Mouse (Mus musculus): Measurements from ENCODE around the gene Gm13271. TPM values are rescaled to one million over a fixed set of nuclear protein-coding genes. Genes with fewer than 3 reads are reported as not detected.
"Not testable (repeated sequence)": the region's sequence is repeated elsewhere in the genome, so short reads cannot be mapped to it uniquely, and the experiment has no call there.

The Gm13271 gene
- total and polyA plus RNA-seq, 3 experiments: not detected

DNA sequence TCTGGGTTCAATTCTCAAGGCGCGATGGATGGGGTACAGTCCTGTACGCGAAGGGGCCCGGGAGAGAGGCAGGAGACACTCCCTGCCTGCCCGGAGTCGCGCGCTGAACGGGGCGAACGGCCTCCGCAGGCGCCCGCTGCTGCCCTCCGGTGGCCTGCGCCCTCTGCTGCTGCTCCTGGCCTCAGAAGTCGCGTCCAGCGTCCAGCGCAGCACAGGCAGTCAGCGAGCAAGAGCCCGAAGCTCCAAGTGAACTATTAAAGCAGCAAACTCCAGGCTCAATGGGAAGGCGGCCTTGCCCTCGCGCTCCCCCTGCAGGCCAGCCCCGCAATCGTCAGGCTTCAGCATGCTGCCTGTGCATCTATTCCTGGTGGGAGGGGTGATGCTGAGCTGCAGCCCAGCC is 5.8 kb downstream of the Gm13271 start:
- peak; percentile 90 for DNase-seq

DNA sequence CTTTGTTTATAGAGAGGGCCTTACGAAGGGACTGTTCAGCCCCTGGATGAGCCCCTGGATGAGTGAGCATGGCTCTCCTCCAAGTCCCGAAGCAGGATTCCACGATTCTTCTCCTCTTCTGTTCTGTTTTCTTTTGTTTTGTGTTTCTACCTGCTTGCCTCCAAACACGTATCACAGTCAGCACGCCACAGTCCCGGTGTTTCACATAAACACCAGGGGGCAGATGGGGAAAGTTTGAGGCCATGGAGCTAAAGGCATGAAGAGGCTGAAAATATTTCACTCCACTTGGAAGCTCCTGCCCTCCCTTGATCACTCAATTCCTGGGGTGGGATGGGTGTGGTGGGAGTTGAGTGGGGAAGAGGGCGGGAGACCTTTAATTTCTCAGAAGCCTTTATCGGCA is 7.1 kb downstream of the Gm13271 start:
- peak; percentile 45 for DNase-seq

DNA sequence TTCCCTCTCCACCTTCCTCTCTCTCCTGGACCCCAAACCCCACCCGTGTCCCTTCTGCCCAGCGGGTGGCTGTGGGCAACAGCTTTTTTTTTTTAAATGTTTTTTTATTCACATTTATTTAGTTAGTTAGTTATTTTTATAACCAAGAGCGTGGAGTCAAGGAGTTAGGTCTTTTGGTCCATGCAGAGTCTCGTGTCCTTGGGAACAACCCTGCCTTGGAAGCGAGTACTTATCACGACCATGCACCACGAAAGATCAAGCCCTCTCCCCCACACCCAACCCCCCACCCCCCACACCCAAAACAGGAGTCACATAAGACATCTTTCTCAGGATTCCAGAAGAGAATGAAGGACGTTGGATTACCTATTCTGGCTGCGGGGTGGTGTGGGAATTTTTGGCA is 7.7 kb downstream of the Gm13271 start:
- not testable (repeated sequence) for DNase-seq

DNA sequence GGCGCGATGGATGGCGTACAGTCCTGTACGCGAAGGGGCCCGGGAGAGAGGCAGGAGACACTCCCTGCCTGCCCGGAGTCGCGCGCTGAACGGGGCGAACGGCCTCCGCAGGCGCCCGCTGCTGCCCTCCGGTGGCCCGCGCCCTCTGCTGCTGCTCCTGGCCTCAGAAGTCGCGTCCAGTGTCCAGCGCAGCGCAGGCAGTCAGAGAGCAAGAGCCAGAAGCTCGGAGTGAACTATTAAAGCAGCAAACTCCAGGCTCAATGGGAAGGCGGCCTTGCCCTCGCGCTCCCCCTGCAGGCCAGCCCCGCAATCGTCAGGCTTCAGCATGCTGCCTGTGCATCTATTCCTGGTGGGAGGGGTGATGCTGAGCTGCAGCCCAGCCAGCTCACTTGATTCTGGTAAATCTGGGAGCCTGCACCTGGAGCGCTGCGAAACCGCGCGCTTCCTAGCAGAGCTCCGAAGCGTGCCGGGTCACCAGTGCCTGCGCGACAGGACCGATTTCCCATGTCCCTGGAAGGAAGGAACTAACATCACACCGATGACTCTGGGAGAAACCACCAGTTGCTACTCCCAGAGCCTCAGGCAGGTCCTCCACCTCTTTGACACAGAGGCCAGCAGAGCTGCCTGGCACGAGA is 8.8 kb downstream of the Gm13271 start:
- DNase-seq: peak; percentile 86

DNA sequence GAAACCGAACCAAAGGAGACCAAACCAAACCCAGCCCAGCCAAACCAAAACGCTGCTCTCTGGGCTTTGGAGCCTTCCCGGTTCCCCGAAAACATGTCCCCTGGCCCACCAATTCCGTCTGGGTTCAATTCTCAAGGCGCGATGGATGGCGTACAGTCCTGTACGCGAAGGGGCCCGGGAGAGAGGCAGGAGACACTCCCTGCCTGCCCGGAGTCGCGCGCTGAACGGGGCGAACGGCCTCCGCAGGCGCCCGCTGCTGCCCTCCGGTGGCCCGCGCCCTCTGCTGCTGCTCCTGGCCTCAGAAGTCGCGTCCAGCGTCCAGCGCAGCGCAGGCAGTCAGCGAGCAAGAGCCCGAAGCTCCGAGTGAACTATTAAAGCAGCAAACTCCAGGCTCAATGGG is 18.9 kb downstream of the Gm13271 start, which contains the start of gene Gm13290:
Gm13290 (plus strand) TSS at position 301 of the 400 bp plus-strand sequence.
- DNase-seq: not testable (repeated sequence)

DNA sequence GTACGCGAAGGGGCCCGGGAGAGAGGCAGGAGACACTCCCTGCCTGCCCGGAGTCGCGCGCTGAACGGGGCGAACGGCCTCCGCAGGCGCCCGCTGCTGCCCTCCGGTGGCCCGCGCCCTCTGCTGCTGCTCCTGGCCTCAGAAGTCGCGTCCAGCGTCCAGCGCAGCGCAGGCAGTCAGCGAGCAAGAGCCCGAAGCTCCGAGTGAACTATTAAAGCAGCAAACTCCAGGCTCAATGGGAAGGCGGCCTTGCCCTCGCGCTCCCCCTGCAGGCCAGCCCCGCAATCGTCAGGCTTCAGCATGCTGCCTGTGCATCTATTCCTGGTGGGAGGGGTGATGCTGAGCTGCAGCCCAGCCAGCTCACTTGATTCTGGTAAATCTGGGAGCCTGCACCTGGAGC is 22.0 kb downstream of the Gm13271 start, which contains the start of gene Gm13289:
Gm13289 (plus strand) TSS at position 301 of the 400 bp plus-strand sequence.
- not testable (repeated sequence) for DNase-seq

DNA sequence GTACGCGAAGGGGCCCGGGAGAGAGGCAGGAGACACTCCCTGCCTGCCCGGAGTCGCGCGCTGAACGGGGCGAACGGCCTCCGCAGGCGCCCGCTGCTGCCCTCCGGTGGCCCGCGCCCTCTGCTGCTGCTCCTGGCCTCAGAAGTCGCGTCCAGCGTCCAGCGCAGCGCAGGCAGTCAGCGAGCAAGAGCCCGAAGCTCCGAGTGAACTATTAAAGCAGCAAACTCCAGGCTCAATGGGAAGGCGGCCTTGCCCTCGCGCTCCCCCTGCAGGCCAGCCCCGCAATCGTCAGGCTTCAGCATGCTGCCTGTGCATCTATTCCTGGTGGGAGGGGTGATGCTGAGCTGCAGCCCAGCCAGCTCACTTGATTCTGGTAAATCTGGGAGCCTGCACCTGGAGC is 24.9 kb downstream of the Gm13271 start, which contains the start of gene Gm13272:
Gm13272 (plus strand) TSS at position 301 of the 400 bp plus-strand sequence.
- not testable (repeated sequence) for DNase-seq

DNA sequence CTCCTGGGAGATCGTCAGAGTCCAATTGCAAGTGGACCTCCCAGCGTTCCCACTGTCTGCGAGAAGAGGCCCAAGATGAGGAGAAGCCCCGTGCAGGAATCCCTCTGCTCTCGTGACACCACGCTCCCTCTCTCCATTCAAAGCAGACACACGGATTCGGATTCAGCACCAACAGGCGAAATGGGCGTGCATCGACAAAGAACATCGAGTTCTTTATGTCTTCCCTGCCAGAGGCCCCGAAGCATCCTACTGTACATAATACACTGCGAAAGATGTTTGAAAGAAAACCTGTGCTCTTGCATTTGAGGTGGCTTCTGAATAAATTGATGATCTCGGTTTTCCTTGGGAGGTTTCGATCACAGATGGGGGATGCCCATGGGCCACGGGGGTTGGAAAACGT is 25.7 kb downstream of the Gm13271 start:
- DNase-seq: not testable (repeated sequence)

DNA sequence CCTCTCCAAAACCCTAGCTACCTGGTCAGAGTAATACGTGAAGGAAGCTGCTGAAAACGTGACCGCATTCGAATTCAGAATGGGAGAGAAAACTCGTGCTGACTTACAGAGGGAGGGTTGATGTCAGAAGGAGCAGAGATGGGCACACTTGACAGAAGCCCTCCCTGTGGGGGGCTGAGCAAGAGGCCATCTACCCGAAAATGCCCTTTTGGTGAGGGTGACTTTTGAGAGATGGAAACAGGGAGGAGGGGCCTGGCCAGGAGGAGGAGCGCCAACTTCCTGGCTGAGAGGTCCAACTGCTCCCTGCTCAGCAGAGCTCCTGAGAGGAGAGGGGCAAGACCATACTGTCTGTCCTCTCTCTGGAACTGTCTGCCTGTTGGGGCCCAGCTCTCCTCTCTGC is 27.2 kb downstream of the Gm13271 start, which contains the start of gene Ifnz:
Ifnz (plus strand) TSS at position 301 of the 400 bp plus-strand sequence.
- not testable (repeated sequence) for DNase-seq

DNA sequence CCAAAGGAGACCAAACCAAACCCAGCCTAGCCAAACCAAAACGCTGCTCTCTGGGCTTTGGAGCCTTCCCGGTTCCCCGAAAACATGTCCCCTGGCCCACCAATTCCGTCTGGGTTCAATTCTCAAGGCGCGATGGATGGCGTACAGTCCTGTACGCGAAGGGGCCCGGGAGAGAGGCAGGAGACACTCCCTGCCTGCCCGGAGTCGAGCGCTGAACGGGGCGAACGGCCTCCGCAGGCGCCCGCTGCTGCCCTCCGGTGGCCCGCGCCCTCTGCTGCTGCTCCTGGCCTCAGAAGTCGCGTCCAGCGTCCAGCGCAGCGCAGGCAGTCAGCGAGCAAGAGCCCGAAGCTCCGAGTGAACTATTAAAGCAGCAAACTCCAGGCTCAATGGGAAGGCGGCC is 27.7 kb downstream of the Gm13271 start:
- peak; percentile 48 for DNase-seq

DNA sequence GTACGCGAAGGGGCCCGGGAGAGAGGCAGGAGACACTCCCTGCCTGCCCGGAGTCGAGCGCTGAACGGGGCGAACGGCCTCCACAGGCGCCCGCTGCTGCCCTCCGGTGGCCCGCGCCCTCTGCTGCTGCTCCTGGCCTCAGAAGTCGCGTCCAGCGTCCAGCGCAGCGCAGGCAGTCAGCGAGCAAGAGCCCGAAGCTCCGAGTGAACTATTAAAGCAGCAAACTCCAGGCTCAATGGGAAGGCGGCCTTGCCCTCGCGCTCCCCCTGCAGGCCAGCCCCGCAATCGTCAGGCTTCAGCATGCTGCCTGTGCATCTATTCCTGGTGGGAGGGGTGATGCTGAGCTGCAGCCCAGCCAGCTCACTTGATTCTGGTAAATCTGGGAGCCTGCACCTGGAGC is 30.7 kb downstream of the Gm13271 start, which contains the start of gene Gm13276:
Gm13276 (plus strand) TSS at position 301 of the 400 bp plus-strand sequence.
- not testable (repeated sequence) for DNase-seq

DNA sequence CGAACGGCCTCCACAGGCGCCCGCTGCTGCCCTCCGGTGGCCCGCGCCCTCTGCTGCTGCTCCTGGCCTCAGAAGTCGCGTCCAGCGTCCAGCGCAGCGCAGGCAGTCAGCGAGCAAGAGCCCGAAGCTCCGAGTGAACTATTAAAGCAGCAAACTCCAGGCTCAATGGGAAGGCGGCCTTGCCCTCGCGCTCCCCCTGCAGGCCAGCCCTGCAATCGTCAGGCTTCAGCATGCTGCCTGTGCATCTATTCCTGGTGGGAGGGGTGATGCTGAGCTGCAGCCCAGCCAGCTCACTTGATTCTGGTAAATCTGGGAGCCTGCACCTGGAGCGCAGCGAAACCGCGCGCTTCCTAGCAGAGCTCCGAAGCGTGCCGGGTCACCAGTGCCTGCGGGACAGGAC is 33.7 kb downstream of the Gm13271 start, which contains the start of gene Gm13277:
Gm13277 (plus strand) TSS at position 231 of the 400 bp plus-strand sequence.
- DNase-seq: peak; percentile 79

DNA sequence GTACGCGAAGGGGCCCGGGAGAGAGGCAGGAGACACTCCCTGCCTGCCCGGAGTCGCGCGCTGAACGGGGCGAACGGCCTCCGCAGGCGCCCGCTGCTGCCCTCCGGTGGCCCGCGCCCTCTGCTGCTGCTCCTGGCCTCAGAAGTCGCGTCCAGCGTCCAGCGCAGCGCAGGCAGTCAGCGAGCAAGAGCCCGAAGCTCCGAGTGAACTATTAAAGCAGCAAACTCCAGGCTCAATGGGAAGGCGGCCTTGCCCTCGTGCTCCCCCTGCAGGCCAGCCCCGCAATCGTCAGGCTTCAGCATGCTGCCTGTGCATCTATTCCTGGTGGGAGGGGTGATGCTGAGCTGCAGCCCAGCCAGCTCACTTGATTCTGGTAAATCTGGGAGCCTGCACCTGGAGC is 36.6 kb downstream of the Gm13271 start, which contains the start of gene Gm13278:
Gm13278 (plus strand) TSS at position 301 of the 400 bp plus-strand sequence.
- not testable (repeated sequence) for DNase-seq

DNA sequence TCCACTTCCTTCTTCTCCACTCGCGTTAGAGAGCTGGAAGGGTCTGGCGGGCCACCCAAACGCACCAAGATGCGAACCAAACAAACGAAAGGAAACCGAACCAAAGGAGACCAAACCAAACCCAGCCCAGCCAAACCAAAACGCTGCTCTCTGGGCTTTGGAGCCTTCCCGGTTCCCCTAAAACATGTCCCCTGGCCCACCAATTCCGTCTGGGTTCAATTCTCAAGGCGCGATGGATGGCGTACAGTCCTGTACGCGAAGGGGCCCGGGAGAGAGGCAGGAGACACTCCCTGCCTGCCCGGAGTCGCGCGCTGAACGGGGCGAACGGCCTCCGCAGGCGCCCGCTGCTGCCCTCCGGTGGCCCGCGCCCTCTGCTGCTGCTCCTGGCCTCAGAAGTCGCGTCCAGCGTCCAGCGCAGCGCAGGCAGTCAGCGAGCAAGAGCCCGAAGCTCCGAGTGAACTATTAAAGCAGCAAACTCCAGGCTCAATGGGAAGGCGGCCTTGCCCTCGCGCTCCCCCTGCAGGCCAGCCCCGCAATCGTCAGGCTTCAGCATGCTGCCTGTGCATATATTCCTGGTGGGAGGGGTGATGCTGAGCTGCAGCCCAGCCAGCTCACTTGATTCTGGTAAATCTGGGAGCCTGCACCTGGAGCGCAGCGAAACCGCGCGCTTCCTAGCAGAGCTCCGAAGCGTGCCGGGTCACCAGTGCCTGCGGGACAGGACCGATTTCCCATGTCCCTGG is 39.4 kb downstream of the Gm13271 start, which contains the start of gene Gm13275:
Gm13275 (plus strand) TSS at position 552 of the 740 bp plus-strand sequence.
- peak; percentile 77 for DNase-seq

DNA sequence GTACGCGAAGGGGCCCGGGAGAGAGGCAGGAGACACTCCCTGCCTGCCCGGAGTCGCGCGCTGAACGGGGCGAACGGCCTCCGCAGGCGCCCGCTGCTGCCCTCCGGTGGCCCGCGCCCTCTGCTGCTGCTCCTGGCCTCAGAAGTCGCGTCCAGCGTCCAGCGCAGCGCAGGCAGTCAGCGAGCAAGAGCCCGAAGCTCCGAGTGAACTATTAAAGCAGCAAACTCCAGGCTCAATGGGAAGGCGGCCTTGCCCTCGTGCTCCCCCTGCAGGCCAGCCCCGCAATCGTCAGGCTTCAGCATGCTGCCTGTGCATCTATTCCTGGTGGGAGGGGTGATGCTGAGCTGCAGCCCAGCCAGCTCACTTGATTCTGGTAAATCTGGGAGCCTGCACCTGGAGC is 42.4 kb downstream of the Gm13271 start, which contains the start of gene Gm13279:
Gm13279 (plus strand) TSS at position 301 of the 400 bp plus-strand sequence.
- DNase-seq: not testable (repeated sequence)

DNA sequence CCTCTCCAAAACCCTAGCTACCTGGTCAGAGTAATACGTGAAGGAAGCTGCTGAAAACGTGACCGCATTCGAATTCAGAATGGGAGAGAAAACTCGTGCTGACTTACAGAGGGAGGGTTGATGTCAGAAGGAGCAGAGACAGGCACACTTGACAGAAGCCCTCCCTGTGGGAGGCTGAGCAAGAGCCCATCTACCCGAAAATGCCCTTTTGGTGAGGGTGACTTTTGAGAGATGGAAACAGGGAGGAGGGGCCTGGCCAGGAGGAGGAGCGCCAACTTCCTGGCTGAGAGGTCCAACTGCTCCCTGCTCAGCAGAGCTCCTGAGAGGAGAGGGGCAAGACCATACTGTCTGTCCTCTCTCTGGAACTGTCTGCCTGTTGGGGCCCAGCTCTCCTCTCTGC is 44.7 kb downstream of the Gm13271 start, which contains the start of gene Gm13285:
Gm13285 (plus strand) TSS at position 301 of the 400 bp plus-strand sequence.
- DNase-seq: not testable (repeated sequence)

DNA sequence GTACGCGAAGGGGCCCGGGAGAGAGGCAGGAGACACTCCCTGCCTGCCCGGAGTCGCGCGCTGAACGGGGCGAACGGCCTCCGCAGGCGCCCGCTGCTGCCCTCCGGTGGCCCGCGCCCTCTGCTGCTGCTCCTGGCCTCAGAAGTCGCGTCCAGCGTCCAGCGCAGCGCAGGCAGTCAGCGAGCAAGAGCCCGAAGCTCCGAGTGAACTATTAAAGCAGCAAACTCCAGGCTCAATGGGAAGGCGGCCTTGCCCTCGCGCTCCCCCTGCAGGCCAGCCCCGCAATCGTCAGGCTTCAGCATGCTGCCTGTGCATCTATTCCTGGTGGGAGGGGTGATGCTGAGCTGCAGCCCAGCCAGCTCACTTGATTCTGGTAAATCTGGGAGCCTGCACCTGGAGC is 48.3 kb downstream of the Gm13271 start, which contains the start of gene Gm13287:
Gm13287 (plus strand) TSS at position 301 of the 400 bp plus-strand sequence.
- not testable (repeated sequence) for DNase-seq

Other genes with a start within 250 kb of the Gm13271 start
Only the 30 nearest of the 32 such genes appear.
- not detected for gene Ifna14, start 183.1 kb upstream of the Gm13271 start, total RNA-seq (2021)
- gene Ifna14, start 183.1 kb upstream of the Gm13271 start, polyA plus RNA-seq (2012; rRNA removed): not detected in 2 replicates
- not detected for gene Ifna9, start 162.5 kb upstream of the Gm13271 start, total RNA-seq (2021)
- gene Ifna9, start 162.5 kb upstream of the Gm13271 start, polyA plus RNA-seq (2012; rRNA removed): 0.22 TPM in 1 of 2 replicates, not detected in the other
- gene Ifna12, start 151.5 kb upstream of the Gm13271 start, total RNA-seq (2021): not detected
- not detected in 2 replicates for gene Ifna12, start 151.5 kb upstream of the Gm13271 start, polyA plus RNA-seq (2012; rRNA removed)
- gene C87499, start 120.5 kb upstream of the Gm13271 start, total RNA-seq (2021): not detected
- not detected in 2 replicates for gene C87499, start 120.5 kb upstream of the Gm13271 start, polyA plus RNA-seq (2012; rRNA removed)
- gene Ifna13, start 110.4 kb upstream of the Gm13271 start, total RNA-seq (2021): not detected
- gene Ifna13, start 110.4 kb upstream of the Gm13271 start, polyA plus RNA-seq (2012; rRNA removed): not detected in 2 replicates
- gene Ifna16, start 77.9 kb upstream of the Gm13271 start, total RNA-seq (2021): not detected
- not detected in 2 replicates for gene Ifna16, start 77.9 kb upstream of the Gm13271 start, polyA plus RNA-seq (2012; rRNA removed)
- not detected for gene Ifna2, start 71.0 kb upstream of the Gm13271 start, total RNA-seq (2021)
- gene Ifna2, start 71.0 kb upstream of the Gm13271 start, polyA plus RNA-seq (2012; rRNA removed): not detected in 2 replicates
- gene Ifnab, start 63.5 kb upstream of the Gm13271 start, total RNA-seq (2021): not detected
- gene Ifnab, start 63.5 kb upstream of the Gm13271 start, polyA plus RNA-seq (2012; rRNA removed): not detected in 2 replicates
- gene Gm26566, start 33.1 kb upstream of the Gm13271 start, total RNA-seq (2021): under 1 TPM in 1 of 2 experiments, not detected in 1; 0.38 TPM
- gene Gm26566, start 33.1 kb upstream of the Gm13271 start, polyA plus RNA-seq (2012; rRNA removed): 0.76 and 1.0 TPM in 2 replicates
- 10 to 100 TPM; 70.8 to 79.3 TPM for gene Klhl9, start 32.4 kb upstream of the Gm13271 start, total RNA-seq (2021)
- 22.2 and 29.6 TPM in 2 replicates for gene Klhl9, start 32.4 kb upstream of the Gm13271 start, polyA plus RNA-seq (2012; rRNA removed)
- gene Gm13283, start 5.3 kb downstream of the Gm13271 start, total RNA-seq (2021): not detected
- gene Gm13283, start 5.3 kb downstream of the Gm13271 start, polyA plus RNA-seq (2012; rRNA removed): not detected in 2 replicates
- not detected for gene Gm13290, start 19.0 kb downstream of the Gm13271 start, total RNA-seq (2021)
- gene Gm13290, start 19.0 kb downstream of the Gm13271 start, polyA plus RNA-seq (2012; rRNA removed): not detected in 2 replicates
- not detected for gene Gm13289, start 22.1 kb downstream of the Gm13271 start, total RNA-seq (2021)
- gene Gm13289, start 22.1 kb downstream of the Gm13271 start, polyA plus RNA-seq (2012; rRNA removed): not detected in 2 replicates
- not detected for gene Gm13272, start 25.0 kb downstream of the Gm13271 start, total RNA-seq (2021)
- gene Gm13272, start 25.0 kb downstream of the Gm13271 start, polyA plus RNA-seq (2012; rRNA removed): not detected in 2 replicates
- gene Ifnz, start 27.3 kb downstream of the Gm13271 start, total RNA-seq (2021): not detected
- gene Ifnz, start 27.3 kb downstream of the Gm13271 start, polyA plus RNA-seq (2012; rRNA removed): not detected in 2 replicates
- gene Gm13276, start 30.8 kb downstream of the Gm13271 start, total RNA-seq (2021): not detected
- not detected in 2 replicates for gene Gm13276, start 30.8 kb downstream of the Gm13271 start, polyA plus RNA-seq (2012; rRNA removed)
- gene Gm13277, start 33.8 kb downstream of the Gm13271 start, total RNA-seq (2021): not detected
- not detected in 2 replicates for gene Gm13277, start 33.8 kb downstream of the Gm13271 start, polyA plus RNA-seq (2012; rRNA removed)
- not detected for gene Gm13278, start 36.7 kb downstream of the Gm13271 start, total RNA-seq (2021)
- not detected in 2 replicates for gene Gm13278, start 36.7 kb downstream of the Gm13271 start, polyA plus RNA-seq (2012; rRNA removed)
- not detected for gene Gm13275, start 39.6 kb downstream of the Gm13271 start, total RNA-seq (2021)
- 0.22 TPM in 1 of 2 replicates, not detected in the other for gene Gm13275, start 39.6 kb downstream of the Gm13271 start, polyA plus RNA-seq (2012; rRNA removed)
- not detected for gene Gm13279, start 42.5 kb downstream of the Gm13271 start, total RNA-seq (2021)
- gene Gm13279, start 42.5 kb downstream of the Gm13271 start, polyA plus RNA-seq (2012; rRNA removed): not detected in 2 replicates
- not detected for gene Gm13285, start 44.8 kb downstream of the Gm13271 start, total RNA-seq (2021)
- not detected in 2 replicates for gene Gm13285, start 44.8 kb downstream of the Gm13271 start, polyA plus RNA-seq (2012; rRNA removed)
- not detected for gene Gm13287, start 48.4 kb downstream of the Gm13271 start, total RNA-seq (2021)
- 0.22 TPM in 1 of 2 replicates, not detected in the other for gene Gm13287, start 48.4 kb downstream of the Gm13271 start, polyA plus RNA-seq (2012; rRNA removed)
- gene Gm13288, start 50.7 kb downstream of the Gm13271 start, total RNA-seq (2021): not detected
- gene Gm13288, start 50.7 kb downstream of the Gm13271 start, polyA plus RNA-seq (2012; rRNA removed): not detected in 2 replicates
- not detected for gene Ifna7, start 61.4 kb downstream of the Gm13271 start, total RNA-seq (2021)
- not detected in 2 replicates for gene Ifna7, start 61.4 kb downstream of the Gm13271 start, polyA plus RNA-seq (2012; rRNA removed)
- gene Ifna11, start 65.1 kb downstream of the Gm13271 start, total RNA-seq (2021): not detected
- not detected in 2 replicates for gene Ifna11, start 65.1 kb downstream of the Gm13271 start, polyA plus RNA-seq (2012; rRNA removed)
- gene Ifna6, start 72.5 kb downstream of the Gm13271 start, total RNA-seq (2021): not detected
- not detected in 2 replicates for gene Ifna6, start 72.5 kb downstream of the Gm13271 start, polyA plus RNA-seq (2012; rRNA removed)
- not detected for gene Ifna5, start 80.7 kb downstream of the Gm13271 start, total RNA-seq (2021)
- not detected in 2 replicates for gene Ifna5, start 80.7 kb downstream of the Gm13271 start, polyA plus RNA-seq (2012; rRNA removed)
- not detected for gene Ifna4, start 87.0 kb downstream of the Gm13271 start, total RNA-seq (2021)
- gene Ifna4, start 87.0 kb downstream of the Gm13271 start, polyA plus RNA-seq (2012; rRNA removed): not detected in 2 replicates
- gene Ifna1, start 95.2 kb downstream of the Gm13271 start, total RNA-seq (2021): not detected
- gene Ifna1, start 95.2 kb downstream of the Gm13271 start, polyA plus RNA-seq (2012; rRNA removed): not detected in 2 replicates
- gene Ifne, start 125.3 kb downstream of the Gm13271 start, total RNA-seq (2021): not detected
- gene Ifne, start 125.3 kb downstream of the Gm13271 start, polyA plus RNA-seq (2012; rRNA removed): not detected in 2 replicates